Mouse (Mus musculus) thymus, postnatal 14 days (tissue): ENCODE measurements around the gene Hic1.
A peak's percentile ranks its signal among the peaks of the same experiment; 100 is the strongest.

ENCODE experiments used
- DNase-seq: peaks from one replicate; pipeline ENCODE4 v3.0.0; 2021

Hic1 gene

DNA sequence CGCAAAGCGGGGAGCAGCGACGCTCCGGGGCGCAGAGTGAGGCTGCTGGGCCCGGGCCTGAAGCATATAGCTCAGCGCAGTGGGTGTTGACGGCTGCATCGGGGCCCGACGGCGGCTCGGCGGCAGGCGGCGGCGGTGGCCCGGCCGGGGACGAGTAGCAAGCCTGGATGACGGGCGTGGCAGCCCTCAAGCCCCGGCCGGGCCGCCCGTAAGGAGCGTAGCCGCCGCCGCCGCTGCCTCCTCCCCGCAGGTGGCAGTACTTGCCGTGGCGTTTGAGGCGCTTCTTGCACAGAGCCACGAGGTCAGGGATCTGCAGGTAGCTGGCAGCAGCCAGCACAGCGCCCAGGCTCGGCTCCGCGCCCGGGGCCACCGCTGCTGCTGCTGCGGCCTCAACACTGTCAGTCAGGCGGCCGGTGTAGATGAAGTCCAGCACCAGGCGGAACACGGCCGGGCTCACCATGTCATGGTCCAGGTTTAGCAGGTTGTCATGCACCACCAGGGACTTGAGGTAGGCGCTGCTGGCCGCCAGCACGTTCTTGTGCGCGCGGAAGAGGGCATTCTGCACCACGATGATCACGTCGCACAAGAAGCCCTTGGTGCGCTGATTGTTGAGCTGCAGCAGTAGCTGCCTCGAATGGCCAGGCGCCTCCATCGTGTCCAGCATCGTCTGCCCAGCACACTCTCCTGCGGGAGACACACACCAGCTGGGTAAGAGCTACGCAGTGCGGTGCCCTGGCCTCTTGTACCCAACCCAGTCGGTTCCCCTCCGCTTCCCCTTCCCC lies 2.3 kb downstream of the Hic1 start:
- DNase-seq = peak; percentile 60

DNA sequence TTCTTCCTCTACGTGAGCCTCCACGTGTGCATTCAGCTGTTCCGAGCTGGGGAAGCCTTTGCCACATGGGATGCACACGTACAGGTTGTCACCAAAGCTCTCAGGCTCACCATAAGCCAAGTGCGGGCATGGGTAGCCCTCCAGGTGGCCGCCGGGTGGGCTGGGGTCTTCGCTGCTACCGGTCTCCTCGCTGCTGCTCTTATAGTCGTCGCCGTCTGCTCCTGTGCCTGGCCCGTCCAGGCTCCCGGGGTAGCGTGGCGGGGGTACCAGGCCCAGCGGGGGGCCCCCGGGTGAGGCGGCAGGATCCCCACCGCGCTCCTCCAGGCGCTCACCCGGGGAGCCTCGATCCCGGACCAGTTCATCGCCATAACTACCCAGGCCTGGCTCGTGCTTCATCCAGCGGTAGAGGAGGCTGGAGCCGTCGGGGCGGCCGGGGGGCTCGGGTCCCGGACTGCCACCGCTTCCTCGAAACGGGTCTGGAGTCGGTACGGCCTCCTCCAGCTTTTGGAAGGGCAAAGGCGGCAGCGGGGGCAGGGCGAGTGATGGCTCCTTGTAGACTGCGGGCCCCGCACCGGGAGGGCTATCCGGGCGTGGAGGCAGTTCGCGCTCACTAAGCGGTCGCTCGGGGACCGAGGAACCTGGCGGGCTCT lies 3.0 kb downstream of the Hic1 start:
- peak; percentile 17 for DNase-seq

DNA sequence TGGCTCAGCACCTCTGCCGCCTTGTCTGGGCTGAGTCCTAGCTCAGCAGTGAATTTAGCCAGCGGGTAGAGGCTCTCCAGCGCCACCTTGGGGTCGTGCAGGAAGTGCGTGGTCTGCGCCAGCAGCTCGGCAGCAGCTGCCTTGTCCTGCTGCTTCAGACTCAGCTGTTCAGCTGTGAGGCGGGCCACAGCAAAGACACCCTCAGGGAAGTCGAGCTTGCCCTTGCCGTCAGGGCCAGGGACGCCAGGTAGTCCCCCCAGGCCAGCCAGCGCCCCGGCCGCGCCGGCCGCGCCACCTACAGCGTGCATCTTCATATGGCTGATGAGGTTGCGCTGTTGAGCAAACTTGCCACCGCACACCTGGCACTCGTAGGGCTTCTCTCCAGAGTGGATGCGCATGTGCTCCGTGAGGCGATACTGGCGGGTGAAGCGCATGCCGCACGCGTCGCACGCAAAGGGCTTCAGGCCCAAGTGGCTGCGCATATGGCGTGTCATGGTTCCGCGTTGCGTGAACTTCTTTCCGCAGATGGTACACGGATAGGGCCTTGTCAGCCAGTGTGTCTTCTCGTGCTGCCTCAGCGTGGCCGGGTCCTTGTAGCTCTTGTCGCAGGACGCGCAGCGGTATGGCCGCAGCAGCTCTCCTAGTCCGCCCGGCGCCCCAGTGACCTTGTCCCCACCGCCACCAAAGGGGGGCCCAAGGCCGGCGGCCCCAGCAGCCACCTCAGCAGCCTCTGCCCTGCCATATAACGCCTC lies 3.7 kb downstream of the Hic1 start:
- peak; percentile 85 for DNase-seq

DNA sequence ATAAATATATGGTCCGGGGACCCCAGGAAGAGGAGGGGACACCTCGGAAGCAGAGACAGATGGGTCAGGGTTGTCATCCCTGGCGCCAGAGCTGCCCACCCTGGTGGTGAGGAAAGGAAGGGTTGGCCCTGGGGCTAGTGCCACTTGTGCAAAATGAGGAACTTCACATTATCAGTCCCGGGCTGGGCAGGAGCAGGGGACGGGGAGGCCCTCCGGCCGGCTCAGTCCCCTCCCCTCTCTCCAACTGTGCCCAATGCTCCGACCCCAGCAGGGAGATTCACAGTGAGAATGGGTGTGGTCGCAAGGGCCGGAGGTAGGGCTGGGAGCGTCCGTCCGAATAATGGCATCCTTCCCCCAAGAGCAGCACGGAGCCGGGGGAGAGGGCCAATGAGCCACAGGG lies 4.6 kb downstream of the Hic1 start:
- no peak for DNase-seq

DNA sequence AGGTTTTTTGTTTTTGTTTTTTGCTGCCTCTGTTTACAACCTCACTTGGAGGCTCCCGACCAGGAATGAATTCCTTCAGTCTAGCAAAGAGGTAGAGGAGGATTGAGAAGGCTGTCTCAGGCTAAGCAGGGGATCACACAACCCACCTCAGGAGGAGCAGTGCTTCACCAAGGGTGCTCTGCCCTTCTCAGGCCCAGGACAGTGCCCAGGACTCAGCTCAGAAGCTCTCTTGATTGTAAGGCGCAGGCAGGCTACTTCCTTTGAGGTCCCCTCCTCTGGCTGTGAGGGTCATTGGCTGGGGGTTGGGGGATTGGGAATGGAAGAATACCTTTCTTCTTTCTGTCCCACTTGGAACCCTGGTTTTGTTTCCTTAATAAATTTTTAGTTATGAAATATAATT lies 5.3 kb downstream of the Hic1 start:
- DNase-seq = no peak

DNA sequence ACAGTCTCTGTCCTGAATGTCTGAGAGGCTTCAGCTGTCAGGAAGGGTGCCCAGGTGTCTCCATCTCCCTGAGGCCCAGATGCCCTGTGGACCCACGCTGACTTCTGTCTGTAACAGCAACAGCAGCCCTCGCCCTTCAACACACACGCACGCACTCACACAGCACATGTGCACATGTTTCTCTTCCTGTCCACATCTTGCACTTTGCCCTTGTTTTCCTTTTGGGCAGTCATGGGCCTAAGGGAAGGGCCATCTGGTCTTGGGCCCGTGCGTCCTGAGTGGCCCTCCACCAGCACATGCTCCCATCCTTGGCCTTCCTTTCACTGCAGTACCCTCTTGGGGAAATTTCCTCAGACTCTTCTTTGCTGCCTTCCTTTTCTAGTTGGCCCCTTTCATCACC lies 5.9 kb downstream of the Hic1 start:
- DNase-seq = no peak

DNA sequence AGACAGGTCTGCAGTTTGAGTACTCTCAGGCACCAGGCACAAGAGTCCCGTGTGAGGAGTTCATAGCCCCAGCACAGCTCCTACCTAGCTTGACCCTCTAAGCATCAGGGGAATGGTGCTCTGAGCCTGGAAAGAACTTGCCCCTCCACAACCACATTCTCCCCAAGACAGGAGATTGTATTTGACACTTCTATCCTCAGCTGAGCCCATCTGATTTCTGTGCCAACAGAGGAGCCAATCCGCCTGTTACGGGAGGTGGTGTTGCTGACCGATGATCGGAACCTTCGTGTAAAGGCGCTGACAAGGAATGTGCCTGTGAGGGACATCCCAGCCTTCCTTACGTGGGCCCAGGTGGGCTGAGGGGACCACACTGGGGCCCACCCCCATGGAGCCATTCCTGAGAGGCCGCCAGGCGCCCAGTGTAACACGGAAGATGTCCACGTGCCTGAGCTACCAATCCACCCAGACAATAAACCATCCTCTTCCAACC lies 6.7 kb downstream of the Hic1 start:
- no peak for DNase-seq

DNA sequence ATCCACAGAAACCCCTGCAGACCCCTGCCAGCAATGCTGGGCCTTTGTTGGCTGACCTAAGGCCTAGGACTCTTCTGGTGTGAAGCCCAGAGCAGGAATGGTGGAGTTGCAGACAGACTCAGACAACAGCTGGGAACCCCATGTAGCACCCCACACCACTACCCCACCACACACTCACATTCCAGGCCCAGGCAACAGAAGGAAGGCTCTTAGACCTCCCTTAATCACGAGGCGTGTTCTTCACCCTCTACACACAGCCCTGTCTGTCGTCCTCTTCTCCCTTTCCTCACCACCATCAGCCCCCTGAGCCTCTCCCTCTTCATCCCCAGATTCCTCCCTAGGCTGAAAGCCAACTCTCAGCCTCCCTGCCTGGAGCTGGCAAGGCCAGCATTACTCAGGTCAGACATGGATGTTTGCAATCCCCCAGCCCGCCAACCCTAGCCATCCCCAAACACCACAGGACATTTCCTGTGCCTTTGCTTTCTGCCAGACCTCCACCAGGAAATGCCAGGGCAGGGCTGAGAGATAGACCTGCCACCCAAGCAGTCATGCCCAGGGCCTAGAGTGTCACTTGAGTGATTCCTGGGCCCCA lies 7.8 kb downstream of the Hic1 start:
- no peak for DNase-seq

DNA sequence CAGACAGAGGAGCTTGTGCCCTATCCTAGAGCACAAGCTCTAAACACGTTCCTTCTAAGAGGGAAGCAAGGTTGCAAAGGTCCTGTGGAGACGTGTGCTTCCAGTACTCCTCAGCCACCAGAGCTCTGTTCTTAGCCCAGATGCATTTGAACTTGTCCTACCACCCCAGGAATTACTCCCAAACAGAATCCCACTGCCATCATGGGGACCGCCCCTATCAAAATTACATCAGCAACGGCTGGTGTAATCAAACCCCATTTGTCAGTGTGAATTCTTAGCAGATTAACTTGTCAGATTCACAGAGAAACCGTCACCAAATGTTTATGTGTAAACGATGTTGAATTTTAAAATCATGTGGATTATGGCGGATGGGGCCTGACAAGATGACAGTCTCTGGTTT lies 8.4 kb downstream of the Hic1 start:
- DNase-seq = no peak

DNA sequence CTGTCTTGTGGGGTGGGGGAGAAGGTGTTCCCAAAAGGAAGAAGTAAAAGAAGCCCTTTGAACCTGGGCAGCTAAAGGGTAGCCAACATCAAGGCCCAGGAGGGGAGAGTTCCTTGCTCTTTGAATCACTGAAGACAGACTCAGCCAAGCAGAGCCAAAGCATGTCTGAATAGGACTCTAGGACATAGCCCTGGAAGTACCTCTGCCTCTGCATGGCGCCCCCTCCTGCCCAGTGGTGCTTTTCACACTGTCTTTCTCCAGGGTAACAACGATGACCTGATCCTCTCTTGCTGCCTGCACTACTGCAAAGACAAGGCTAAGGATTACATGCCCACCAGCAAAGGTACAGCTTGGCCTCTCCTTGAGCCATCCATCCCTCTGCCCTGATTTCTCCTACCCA lies 9.8 kb downstream of the Hic1 start:
- peak; percentile 58 for DNase-seq

DNA sequence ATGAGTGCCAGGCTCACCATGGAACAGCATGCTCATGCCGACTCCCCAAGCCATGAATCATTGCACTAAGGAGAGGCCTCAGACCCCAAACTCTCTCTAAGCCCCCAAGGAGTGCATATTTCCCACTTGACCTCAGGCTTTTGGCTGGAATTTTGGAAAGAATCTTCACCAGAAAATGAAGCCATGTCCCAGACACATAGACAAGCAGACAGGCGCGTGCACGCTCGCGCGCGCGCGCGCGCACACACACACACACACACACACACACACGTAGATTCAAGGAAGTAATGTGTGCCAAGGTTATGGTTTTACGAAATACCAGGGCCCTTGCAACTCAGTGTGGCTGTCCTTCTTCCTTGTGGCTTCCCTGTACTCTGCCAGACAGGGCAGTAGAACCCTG lies 10.9 kb downstream of the Hic1 start:
- no peak for DNase-seq

DNA sequence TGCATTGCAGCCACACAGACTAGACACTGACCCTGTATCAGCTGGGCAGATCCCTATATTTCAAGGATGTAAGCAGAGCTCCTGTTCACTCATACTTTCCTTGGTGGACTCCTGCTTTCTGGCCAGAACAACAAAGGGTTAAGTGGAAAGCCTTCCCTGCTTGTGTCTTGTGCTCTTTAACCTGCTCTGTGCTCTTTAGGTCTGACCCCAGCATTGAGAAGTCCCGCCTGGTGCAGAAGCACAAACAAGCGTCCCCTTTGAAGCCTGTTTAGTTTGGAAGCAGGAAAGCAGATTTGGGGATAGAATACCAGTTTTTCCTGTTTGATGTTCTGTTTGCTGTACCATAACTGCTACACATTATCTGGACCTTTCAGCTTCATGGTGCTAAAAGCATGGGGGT lies 11.4 kb downstream of the Hic1 start:
- no peak for DNase-seq

DNA sequence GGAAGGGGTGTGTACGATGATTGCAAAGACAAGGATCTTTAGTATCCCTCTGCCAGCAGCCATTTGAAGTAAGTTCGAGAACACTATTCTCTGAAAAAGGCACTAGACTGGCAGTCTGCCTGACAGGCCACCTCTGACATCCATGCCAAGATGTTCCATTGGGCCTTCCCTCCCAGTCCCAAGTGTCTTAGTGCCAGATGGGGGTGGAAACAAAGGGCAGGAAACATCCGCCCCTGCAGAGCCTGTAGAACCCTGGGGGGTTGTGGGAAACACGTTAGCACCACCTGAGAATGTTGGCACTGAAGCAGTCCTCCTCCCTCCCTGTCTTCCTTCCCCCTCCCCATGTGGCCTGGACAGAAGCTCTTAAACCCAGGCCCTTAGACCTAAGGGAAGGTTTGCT lies 12.3 kb downstream of the Hic1 start:
- DNase-seq = no peak

DNA sequence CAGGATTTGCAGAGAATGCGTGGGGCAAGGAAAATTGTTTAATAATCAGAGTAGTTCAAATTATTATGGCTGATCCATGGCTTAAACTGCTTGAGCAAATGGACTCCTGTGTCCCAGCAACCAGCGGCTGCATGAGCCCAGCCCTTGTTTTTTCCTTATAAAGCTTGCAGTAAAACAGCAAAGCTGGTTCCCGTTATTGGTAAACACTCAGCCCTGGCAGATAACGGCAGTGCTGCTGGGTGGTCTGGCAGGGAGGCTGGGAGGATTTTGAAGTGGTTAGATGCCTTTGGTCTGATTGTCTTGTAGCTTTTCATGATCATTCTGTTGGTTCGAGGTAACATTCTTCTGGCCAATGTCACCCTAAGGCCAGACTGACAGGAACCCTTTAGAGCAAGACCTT lies 12.9 kb downstream of the Hic1 start:
- DNase-seq = no peak

DNA sequence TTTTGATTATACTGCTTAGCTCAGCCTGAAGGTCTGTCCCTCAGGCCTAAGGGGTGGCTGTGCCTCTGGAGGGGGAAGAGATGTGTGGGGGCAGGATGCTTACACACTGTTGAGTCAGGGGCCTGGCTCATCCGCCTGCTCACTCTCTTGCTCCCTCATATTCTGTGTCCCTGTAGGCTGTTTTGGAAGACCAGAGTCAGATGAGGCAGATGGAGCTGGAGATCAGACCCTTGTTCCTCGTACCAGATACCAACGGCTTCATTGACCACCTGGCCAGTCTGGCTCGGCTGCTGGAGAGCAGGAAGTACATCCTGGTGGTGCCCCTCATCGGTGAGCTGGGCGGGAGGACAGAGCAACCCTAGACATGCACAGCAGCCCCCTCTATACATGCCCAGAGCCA lies 13.3 kb downstream of the Hic1 start:
- DNase-seq = no peak

DNA sequence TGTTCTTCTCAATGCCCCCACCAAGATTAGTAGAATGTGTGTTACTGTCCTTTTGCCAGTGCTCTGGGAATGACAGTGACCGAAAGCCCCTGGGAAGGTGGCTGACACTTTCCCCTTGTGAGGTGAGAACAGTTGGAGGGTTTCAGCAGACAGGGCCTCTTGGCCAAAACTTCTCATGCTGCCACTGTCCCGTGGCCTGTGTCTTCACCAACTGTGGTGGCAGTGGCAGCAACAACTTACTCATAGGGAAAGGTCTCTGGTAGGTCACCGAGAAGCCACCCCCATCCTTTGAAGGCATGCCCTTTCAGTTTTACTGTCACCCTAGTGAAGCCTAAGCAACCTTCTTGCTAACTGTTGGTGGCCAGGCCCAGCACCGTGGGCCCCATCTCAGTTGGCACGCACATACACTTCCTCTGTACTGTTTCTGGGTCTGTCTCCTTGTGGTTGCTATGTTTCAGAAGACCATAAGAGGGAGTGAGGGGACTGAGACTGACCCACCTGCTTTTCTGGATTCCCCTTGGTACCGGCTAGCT lies 15.2 kb downstream of the Hic1 start:
- no peak for DNase-seq

DNA sequence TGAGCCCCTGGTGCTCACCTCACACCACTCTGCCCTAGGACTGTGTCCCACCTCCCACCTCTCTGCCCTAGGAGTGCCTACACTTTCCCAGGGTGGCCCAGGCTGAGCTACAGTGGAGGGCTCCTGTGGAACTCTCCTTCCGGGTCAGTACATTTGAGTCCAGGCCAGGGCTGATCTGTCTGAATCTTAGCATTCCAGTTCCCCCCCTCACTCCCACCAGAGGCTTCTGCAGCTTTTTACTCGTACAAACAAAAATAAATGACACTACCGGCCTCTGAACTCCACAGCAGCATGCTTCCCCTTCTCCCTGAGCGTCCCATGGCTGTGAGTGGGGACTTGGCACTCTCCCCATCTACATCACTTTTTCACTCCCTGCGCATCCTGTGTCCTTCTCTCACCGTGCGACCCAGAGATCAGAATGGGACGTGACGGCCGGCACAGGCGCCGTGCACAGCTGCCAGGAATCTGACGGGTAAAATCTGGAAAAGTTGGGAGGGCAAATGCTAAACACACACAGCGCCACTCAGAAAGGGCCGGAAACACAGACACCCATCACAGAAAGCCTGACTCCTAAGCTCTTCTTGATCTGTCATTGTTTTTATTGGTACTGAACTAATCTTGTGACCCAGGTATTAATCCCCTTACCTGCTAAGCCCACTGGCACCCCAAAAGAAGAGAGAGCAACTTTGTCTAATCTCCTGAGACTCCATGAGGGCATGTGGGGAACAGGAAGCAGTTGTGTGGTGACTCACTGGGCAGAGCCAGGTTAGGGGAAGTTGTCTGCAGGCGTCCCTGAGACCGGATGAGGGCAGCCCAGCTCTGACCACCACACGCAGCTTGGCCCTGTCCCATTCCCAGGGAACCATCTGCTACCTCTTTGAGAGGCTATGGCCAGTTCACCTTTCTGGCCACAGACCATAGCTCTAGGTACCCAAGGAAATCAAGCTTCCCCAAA lies 16.4 kb downstream of the Hic1 start:
- DNase-seq = no peak

DNA sequence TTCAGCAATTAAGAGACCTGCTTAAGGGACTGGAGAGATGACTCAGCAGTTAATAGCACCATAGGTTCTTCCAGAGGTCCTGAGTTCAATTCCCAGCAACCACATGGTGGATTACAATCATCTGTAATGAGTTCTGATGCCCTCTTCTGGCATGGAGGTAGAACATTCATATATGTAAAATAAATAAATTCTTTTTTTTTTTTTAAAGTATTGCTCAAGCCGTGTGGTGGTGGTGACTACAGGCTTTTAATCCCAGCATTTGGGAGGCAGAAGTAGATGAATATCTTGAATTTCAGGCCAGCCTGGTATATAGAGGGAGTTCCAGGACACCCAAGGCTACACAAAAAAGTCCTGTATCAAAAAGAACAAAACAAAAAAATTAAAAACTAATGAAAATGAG lies 19.0 kb downstream of the Hic1 start:
- DNase-seq = no peak

DNA sequence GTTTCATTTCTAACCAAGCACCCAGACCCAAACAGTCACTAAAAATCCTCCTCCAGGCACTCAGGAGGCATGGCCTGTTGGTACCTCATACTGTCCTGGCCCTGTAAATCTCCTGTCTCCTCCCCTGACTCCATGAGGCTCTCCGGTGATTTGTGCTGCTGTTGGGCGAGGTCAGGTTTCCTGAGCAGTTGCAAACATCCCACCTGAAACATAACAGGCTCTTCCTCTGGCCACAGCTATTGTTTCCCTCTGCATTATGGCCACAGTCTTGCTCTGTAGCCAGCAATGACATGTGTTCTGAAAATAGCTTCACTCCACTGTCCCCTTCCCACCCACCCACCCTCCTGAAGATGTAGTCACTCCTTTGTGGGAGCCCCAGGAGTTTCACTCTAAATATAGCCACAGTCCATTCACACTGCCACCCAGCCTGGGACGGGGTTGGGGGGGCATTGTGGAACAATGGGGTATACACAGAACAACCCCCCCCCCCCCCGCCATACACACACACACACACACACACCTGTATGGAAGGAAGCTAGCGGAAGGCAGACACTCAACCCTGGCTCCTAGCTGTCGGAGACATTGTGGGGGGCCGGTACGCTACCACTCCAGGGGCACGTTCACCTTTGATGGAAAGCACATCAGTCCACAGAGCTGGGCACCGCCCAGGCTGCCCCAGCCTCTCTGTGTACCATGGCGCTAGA lies 20.8 kb downstream of the Hic1 start:
- no peak for DNase-seq

DNA sequence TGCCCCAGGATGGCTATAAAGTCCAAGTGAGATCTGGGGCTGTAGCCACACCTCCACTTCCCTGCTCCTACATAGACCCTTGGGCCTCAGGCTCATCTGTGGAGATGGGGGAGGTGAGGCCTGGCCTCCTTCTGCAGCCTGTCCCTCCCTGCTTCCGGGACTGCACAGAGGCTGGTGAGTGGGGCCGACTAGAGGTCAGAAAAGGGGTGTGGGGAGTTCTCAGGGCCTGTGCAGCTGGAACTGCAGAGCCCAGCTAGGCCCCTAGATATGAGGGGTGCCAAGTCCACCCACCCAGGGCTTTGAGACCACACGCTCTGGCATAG lies 21.5 kb downstream of the Hic1 start:
- no peak for DNase-seq

DNA sequence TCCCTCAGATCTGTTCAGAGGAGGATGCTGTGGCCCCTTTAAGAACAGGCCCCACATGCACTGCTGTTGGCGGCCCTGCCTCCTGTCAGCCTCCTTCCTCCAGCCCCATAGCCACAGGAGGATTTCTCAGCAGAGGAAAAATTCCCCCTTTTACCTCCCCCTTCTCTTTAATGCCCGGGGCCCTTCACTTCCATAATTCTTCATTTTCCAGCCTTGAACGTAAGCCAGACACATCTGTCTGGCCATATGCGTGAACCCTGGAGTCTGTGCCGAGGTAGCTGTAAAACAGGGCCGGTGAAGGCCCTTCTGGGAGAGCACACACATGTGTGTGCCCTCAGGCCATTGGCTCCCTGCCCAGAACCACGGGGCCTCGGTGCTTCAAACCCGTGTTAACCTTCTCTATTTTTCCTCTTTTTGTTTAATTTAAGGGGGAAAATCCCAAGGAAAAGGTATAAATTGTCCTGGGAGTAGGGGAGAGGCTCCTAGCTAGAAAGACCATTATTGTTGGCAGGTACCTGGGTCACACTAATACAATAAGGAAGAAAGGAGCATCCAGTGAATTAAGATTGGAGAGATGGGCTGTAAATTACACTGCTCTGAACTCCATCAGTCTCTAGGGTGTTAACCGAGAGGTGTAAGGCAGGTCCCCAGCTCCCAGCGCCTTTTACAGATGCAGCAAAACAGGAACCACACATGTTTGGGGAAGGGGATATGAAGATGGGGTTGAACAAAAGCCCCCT lies 22.0 kb downstream of the Hic1 start:
- DNase-seq = no peak
